Mouse (Mus musculus) neural tube, embryonic 13.5 days (tissue): Measurements from ENCODE around the gene Dhdds. TPM values are rescaled to one million over a fixed set of nuclear protein-coding genes. Genes with fewer than 3 reads are reported as not detected.

Experiments
- ATAC-seq: fragments of 200-750 bp; cut with Nextera tagmentation; 2 replicates; pipeline ENCODE4 v1.8.0; 2017; ENCODE audit warnings: low read depth, mild to moderate bottlenecking, moderate TSS enrichment, moderate library complexity
- H3K27ac ChIP-seq: fragments of 300-500 bp; sonication (generic); replicated peaks from 2 replicates; pipeline ENCODE4 v1.5.1; 2015; ENCODE audit warnings: moderate library complexity, mild to moderate bottlenecking, inconsistent platforms
- H3K27me3 ChIP-seq: fragments of 300-500 bp; sonication (generic); 2 replicates; pipeline ENCODE4 v1.6.1; 2015; ENCODE audit warnings: mild to moderate bottlenecking, inconsistent platforms
- H3K36me3 ChIP-seq: fragments of 300-500 bp; sonication (generic); 2 replicates; pipeline ENCODE4 v1.6.1; 2015; ENCODE audit warnings: mild to moderate bottlenecking, inconsistent platforms
- H3K4me1 ChIP-seq: fragments of 300-500 bp; sonication (generic); replicated peaks from 2 replicates; pipeline ENCODE4 v1.6.1; 2015; ENCODE audit warnings: inconsistent platforms
- H3K4me2 ChIP-seq: fragments of 300-500 bp; sonication (generic); 2 replicates; pipeline ENCODE4 v1.6.1; 2015; ENCODE audit warnings: inconsistent platforms, mild to moderate bottlenecking, moderate library complexity
- H3K4me3 ChIP-seq: fragments of 300-500 bp; sonication (generic); 2 replicates; pipeline ENCODE4 v1.5.1; 2015; ENCODE audit warnings: mild to moderate bottlenecking, inconsistent platforms
- H3K9ac ChIP-seq: fragments of 300-500 bp; sonication (generic); 2 replicates; pipeline ENCODE4 v1.6.1; 2015; ENCODE audit warnings: moderate library complexity, mild to moderate bottlenecking, inconsistent platforms
- H3K9me3 ChIP-seq: fragments of 300-500 bp; sonication (generic); 2 replicates; pipeline ENCODE4 v1.6.1; 2016; ENCODE audit warnings: inconsistent platforms
- WGBS: fragments of 180-500 bp; shearing (Covaris S2); methylation state at CpG from one replicate; pipeline ENCODE4 v1.1.7; 2015; 5-methylcytosine and 5-hydroxymethylcytosine counted together
- polyA plus RNA-seq: library from polyadenylated mRNA; unstranded; fragments of >200 nt; fragmentation: Nextera tagmentation; extraction: Ambion mirVana; gene quantifications from 2 replicates; pipeline ENCODE4 v1.2.1, GENCODE M21; 2015

Dhdds gene
- polyA plus RNA-seq, 1 experiment from 2014 or later: 44.3 TPM

DNA sequence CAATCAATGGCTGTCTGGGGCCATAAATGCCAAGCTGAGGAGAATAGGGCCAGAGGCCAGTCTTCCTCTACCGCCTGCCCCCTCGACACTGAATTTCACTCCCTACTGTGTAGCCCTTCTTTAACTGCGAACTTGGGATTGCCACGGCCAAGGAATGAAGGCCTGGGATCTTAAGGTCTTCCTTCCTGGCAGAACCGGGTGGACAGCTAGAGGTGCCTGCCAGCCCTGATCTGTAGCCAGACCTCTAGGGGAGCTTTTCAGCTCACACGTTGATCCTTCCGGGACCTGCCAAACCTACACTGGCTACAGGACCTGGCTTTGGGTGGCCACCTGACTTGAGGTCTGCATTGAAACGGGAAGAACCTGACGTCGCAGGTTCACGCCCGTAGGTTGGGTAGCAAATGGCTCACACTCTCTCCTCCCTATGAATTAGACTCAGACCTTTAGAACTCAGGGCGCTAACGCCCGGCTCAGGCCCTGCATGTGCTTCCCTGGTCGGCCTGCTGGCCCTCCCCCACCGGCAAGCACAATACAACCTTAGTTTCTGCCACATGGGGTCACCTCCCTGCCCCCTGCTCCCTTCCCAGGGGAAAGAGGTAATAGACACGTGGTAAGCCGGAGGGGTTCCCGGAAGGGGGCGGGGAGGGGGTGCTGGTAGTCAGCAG lies 16.6 kb upstream of the Dhdds start:
- Histone ChIP-seq H3K9ac (0 out of 2 replicates have a peak overlapping the region, but pooled peaks have one; percentile 39), H3K27ac (no peak overlapping the region), H3K4me2 (peak overlapping the region; percentile 55), H3K4me1 (peaks cover 43% of the 10 kb centered on the region), H3K9me3 (no peaks in the 10 kb centered on the region), H3K36me3 (no peaks in the 10 kb centered on the region), H3K4me3 (peak overlapping the region; percentile 33), H3K27me3 (peaks cover 26% of the 10 kb centered on the region)
- WGBS: 2% methylated on average over 21 of the region's 21 CpGs
- ATAC-seq: no peak

DNA sequence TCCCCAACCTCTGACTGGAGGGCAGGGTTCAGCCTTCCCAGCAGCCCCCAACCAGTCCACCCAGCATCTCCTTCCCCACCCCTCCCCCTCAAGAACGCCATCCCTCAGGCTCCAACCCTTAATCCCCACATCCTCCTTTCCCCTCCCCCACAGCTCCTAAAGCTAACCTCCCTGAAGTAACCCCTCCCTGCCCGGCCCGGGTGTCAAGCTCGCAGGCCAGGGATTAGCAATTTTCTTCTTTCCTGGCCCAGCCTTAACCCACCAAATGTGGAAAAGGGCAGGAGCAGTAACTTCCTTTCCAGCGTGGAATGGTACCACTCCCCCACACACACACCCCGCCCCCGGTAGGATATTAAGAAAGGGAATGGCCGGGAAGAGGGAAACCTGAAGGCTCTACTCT lies 16.0 kb upstream of the Dhdds start:
- Histone ChIP-seq H3K27ac (no peak overlapping the region), H3K9ac (no peak overlapping the region), H3K4me3 (no peak overlapping the region), H3K36me3 (no peaks in the 10 kb centered on the region), H3K27me3 (peaks cover 29% of the 10 kb centered on the region), H3K4me2 (peak overlapping the region; percentile 55; the same call in 1 of the 2 replicates), H3K4me1 (peaks cover 44% of the 10 kb centered on the region), H3K9me3 (no peaks in the 10 kb centered on the region)
- WGBS: under 1% methylated on average over 8 of the region's 8 CpGs
- no peak for ATAC-seq

DNA sequence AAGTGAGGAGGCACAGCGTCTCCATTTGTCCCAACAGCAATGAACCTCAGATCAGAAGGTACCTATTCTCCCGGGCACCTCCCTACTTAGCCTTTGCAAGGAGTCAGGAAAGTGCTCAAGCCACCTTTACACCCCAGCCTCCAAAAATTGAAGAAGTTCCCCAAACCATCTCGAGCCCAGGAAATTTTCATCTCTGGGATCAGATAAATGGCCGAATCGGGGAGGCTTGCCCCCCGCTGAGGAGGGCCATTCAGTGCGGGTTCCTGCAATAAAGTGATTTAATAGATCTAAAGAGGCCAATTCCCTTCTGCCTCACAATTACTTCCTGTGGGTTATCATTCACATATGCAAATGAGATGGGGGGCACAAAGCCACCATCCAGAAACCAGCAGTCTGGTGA lies 15.5 kb upstream of the Dhdds start:
- H3K9ac ChIP-seq: no peak overlapping the region
- H3K4me2 ChIP-seq: no peak overlapping the region
- no peak overlapping the region for H3K27ac ChIP-seq
- H3K27me3 ChIP-seq: peaks cover 29% of the 10 kb centered on the region
- no peak overlapping the region for H3K4me3 ChIP-seq
- H3K4me1 ChIP-seq: peaks cover 50% of the 10 kb centered on the region
- no peaks in the 10 kb centered on the region for H3K36me3 ChIP-seq
- ATAC-seq: no peak
- 3% methylated on average over 7 of the region's 7 CpGs for WGBS
- no peaks in the 10 kb centered on the region for H3K9me3 ChIP-seq

DNA sequence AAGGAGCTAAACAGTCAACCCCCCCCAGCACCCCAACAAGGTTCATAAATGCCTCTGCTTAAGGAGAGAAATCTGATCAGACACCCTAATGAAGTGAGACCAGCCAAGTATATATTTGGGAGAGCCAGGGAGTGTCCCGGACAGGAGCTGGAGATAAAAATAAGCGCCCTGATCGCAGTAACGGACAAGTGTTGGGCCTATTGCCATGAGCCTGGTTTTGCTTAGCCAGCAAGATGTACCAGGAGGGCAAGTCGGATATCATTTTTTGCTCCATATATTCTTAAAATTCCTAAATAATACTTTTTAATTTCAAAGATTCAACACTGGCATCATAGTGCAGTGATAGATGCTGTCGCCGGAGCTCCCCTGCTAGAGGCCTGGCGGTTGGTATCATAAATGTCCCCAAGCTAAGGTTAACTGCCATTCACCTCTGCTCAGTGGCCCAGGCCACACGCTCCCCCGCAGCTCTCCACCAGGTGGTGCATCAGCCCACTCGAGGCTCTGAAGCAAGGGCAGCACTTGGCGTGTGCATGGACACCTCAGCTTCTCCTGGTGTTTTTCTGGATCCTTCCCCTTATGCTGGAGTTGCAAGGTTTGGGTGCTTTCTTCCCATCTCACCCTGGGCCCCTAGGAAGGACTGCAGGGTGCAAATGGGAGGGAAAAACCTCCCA lies 12.3 kb upstream of the Dhdds start:
- H3K4me3 ChIP-seq: no peak overlapping the region
- no peak overlapping the region for H3K9ac ChIP-seq
- 39% methylated on average over 12 of the region's 12 CpGs for WGBS
- no peaks in the 10 kb centered on the region for H3K36me3 ChIP-seq
- peaks cover 17% of the 10 kb centered on the region for H3K27me3 ChIP-seq
- no peaks in the 10 kb centered on the region for H3K9me3 ChIP-seq
- no peak overlapping the region for H3K27ac ChIP-seq
- peaks cover 29% of the 10 kb centered on the region for H3K4me1 ChIP-seq
- no peak for ATAC-seq
- no peak overlapping the region for H3K4me2 ChIP-seq

DNA sequence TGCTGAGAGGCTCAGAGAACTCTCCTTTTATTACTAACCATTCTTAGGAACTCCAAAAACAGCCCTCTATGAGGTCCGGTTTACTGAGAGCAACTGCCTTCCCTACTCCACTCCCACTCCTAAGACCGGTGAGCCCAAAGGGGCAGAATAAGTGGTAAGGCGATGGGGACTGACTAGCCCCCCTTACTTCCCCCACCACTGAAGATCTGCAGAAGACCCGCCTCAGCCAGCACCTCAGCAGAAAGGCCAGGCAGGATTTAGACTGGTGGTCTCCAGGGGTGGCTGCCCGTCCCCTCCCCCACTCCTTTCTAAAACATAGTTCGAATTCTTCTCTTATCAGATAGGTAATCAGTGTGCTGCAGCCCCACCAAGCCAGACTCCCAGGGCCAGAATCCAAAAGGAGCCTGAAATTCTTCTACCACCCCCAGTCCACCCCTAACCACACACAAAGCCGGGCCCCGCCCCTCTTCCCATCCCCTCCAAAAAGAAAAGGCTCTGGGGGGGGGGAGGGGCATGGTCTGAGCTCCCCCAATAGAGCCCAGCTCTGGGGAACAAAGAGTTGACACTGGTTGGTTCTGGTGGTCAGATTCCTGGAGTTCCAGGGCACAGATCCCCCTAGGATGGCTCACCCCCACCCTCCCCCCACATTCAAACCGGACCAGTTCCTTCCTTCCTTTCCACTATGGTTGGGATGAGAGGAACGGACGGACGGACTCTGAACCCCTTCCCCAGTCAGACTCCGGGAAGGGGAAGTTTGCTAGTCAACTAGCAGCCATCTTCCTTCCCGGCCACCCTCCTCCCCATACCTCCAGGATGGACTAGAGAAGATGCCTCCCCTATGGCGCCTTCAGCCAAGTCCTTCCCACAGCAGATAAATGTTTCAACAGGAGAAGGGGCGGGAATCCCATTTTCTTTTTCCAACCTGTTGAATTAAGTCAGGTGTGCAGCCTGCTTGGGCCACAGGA lies 11.0 kb upstream of the Dhdds start:
- H3K4me3 ChIP-seq: no peak overlapping the region
- no peak overlapping the region for H3K27ac ChIP-seq
- H3K27me3 ChIP-seq: peaks cover 5% of the 10 kb centered on the region
- H3K36me3 ChIP-seq: no peaks in the 10 kb centered on the region
- no peak for ATAC-seq
- H3K9me3 ChIP-seq: no peaks in the 10 kb centered on the region
- no peak overlapping the region for H3K4me2 ChIP-seq
- H3K9ac ChIP-seq: no peak overlapping the region
- 9% methylated on average over 16 of the region's 16 CpGs for WGBS
- peaks cover 16% of the 10 kb centered on the region for H3K4me1 ChIP-seq

DNA sequence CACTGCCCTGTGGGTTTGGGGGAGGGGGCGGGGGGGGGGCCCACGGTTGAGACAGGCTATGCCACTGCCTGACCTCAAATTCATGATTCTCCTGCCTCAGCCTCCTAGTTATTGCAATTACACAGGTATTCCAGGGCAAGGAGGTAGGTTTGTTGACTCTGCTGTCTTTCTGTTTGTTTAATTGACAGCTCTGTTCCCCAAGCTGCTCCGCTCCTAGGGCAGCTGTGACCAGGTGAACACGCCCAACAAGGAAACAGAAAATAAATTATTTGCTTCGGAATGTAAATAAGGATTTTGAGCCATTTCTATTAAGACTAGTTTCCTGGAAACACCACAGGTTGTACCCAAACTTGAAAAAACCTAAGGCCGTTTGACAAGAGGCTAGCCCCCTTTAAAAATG lies 9.0 kb upstream of the Dhdds start:
- Histone ChIP-seq H3K4me1 (peaks cover 8% of the 10 kb centered on the region; the same call in 1 of the 2 replicates), H3K9ac (no peak overlapping the region), H3K4me3 (no peak overlapping the region), H3K4me2 (no peak overlapping the region), H3K27ac (no peak overlapping the region), H3K36me3 (no peaks in the 10 kb centered on the region), H3K27me3 (peaks cover 4% of the 10 kb centered on the region; the same call in 1 of the 2 replicates), H3K9me3 (no peaks in the 10 kb centered on the region)
- 84% methylated on average over 6 of the region's 6 CpGs for WGBS
- no peak for ATAC-seq

DNA sequence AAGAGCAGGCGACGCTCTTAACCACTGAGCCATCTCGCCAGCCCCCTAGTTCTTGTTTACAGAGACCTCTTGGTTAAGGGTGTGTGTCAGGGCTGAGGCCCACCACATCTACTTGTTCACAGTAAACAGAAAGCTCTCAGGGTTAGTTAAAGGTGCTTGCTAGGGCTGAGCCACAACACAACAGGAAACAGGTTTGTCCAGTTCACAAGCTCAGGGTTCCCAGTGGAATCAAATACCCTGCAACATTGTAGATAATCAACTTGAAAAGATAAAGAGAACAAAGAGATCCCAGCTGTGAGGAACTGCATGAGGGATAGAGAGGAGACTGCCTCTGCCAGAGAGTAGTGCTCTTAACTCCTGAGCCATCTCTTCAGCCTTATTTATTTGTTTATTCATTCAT lies 6.1 kb upstream of the Dhdds start:
- Histone ChIP-seq H3K36me3 (no peaks in the 10 kb centered on the region), H3K27ac (no peak overlapping the region), H3K9me3 (no peaks in the 10 kb centered on the region), H3K27me3 (no peaks in the 10 kb centered on the region), H3K9ac (no peak overlapping the region), H3K4me1 (peaks cover 8% of the 10 kb centered on the region; the same call in 1 of the 2 replicates), H3K4me3 (no peak overlapping the region), H3K4me2 (no peak overlapping the region)
- 90% methylated on average over 3 of the region's 3 CpGs for WGBS
- ATAC-seq: no peak

DNA sequence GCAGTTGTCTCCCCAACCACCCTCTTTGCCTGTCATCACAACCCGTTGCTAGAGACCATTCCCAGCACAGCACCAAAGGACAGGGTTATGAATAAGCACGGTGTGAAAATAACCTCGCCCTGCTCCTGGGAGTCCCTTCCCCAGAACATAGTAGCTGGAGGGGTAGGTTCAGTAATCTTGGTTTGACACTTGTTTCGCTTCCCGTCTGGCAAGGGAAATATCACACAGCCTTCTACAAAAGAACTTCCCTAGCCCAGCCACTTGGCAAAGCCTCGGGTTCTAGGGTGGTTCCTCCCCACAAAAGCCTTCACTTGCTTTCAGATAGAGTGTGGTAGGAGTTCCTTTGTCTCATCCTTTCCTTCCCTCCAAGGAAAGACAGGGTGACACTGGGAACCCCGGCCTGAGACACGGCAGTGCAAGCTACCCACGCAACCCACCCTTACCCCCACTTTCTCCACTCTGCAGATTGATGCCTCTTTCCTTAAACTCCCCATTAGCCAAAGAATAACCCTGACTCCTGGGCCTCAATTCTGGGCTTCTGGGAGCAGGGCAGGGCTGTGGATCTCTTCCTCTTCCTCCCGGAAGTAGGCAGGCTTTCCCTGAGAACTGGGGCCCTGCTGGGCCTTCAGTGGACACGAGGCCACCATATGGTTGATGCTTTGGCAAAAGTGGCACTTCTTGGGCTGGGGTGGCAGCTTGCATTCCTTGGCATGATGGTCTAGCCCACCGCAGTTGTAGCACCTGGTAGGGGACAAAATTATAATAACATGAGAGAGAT lies 5.1 kb upstream of the Dhdds start:
- H3K4me3 ChIP-seq: no peak overlapping the region
- no peaks in the 10 kb centered on the region for H3K36me3 ChIP-seq
- no peaks in the 10 kb centered on the region for H3K9me3 ChIP-seq
- H3K27ac ChIP-seq: no peak overlapping the region
- WGBS: 87% methylated on average over 12 of the region's 12 CpGs
- no peaks in the 10 kb centered on the region; the same call in 1 of the 2 replicates for H3K4me1 ChIP-seq
- ATAC-seq: no peak
- H3K4me2 ChIP-seq: no peak overlapping the region
- H3K9ac ChIP-seq: no peak overlapping the region
- no peaks in the 10 kb centered on the region for H3K27me3 ChIP-seq

DNA sequence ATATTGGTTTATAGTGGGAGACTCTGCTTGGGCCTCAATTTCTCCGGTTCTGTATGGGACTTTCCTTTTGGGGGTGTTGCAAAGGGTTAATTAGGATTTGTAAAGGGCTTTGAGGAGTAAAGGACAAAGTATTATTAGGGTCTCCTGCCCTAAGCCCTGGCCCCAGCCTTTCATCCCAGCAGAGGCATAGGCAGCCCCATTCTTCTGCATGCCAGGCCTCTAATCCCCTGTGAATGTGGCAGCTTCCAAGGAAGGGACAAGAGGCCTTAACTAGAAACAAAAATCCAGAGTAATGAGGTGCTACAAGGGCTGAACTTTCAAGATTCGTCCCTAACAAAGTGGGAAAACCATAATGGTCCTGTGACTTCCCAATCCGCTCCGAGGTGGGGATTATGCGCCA lies 2.2 kb upstream of the Dhdds start:
- Histone ChIP-seq H3K27ac (no peak overlapping the region), H3K4me1 (peaks cover 9% of the 10 kb centered on the region), H3K9ac (no peak overlapping the region), H3K9me3 (no peaks in the 10 kb centered on the region), H3K27me3 (no peaks in the 10 kb centered on the region), H3K4me2 (no peak overlapping the region), H3K36me3 (peaks cover 2% of the 10 kb centered on the region; the same call in 1 of the 2 replicates), H3K4me3 (no peak overlapping the region)
- ATAC-seq: no peak
- WGBS: 55% methylated on average over 5 of the region's 5 CpGs

DNA sequence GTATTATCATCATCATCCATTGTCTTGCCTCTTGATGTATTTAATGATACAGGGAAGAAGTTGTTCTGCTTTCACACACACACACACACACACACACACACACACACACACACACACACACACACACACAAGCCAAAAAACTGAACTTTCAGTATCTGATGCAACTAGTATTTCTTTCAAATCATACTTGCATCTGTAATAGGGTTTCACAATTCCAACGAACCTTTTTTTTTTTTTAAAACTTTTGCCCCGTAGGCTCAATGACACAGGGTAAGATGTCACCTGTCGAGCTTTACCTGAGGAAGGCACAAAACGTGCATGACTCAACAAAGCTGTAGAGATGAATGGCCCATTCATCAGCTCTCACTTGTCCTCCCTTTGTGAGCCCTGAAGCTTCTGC lies 1.5 kb upstream of the Dhdds start:
- H3K27ac ChIP-seq: no peak overlapping the region
- no peak overlapping the region for H3K4me3 ChIP-seq
- H3K4me1 ChIP-seq: peaks cover 9% of the 10 kb centered on the region
- no peak overlapping the region for H3K9ac ChIP-seq
- ATAC-seq: no peak
- 68% methylated on average over 4 of the region's 4 CpGs for WGBS
- H3K9me3 ChIP-seq: no peaks in the 10 kb centered on the region
- H3K4me2 ChIP-seq: no peak overlapping the region
- no peaks in the 10 kb centered on the region for H3K27me3 ChIP-seq
- H3K36me3 ChIP-seq: peaks cover 5% of the 10 kb centered on the region; the same call in 1 of the 2 replicates

DNA sequence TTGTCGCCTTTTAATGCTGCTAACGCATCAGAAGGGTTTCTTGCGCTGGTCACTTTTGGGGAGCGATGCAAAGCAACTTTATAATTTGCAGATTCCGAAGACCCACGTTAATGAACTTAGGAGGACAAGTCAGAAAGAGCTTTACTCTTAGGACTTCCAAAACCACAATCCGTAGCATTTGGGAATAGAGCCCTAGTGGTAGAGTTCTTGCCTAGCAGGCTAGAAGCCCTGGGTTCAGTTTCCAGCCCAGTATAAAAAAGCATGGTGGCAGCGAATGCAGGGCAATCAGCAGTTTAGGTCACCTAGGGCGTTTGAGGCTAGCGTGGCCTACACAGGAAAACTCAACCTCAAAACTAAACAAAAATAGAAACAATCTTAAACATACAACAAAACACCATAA lies 992 bp upstream of the Dhdds start:
- Histone ChIP-seq H3K4me3 (no peak overlapping the region), H3K9me3 (no peaks in the 10 kb centered on the region), H3K27ac (no peak overlapping the region), H3K4me2 (no peak overlapping the region; the same call in 1 of the 2 replicates), H3K27me3 (no peaks in the 10 kb centered on the region), H3K4me1 (peaks cover 9% of the 10 kb centered on the region), H3K9ac (no peak overlapping the region), H3K36me3 (peaks cover 10% of the 10 kb centered on the region; the same call in 1 of the 2 replicates)
- 36% methylated on average over 10 of the region's 10 CpGs for WGBS
- no peak for ATAC-seq
